In genomic region chr1:84153943-84154342, GRCm38 (mm10) we compare ENCODE assay signal across 9 mouse cellular contexts.
DNase-seq lines count a peak whose midpoint lies in the region; ATAC-seq and TF ChIP-seq lines count a peak whose summit lies in the region.
"Had no signal": no experiment of that assay in that cellular context is flagged by ENCODE, and none has a peak within 500 bp of the region (broad histone marks: within the 10 kb centered on the region; RNA-seq: fewer than 3 reads in every experiment).

No protein-coding gene starts in this region.

- no peak overlapping the region for H3K9ac ChIP-seq in midbrain, embryonic 14.5 days (replicated peaks; ENCODE audit: low read length)
- no peak overlapping the region for H3K9ac ChIP-seq in midbrain, embryonic 15.5 days
- H3K9ac ChIP-seq in intestine, embryonic 15.5 days, result no peak overlapping the region
- H3K9ac ChIP-seq: heart, embryonic 15.5 days had no signal

- peak; percentile 26 for DNase-seq in gastrocnemius, adult 2 months
- no peak for DNase-seq in gastrocnemius, adult 8-10 months (ENCODE audit: low spot score in 2 of 2)
- DNase-seq in midbrain, embryonic 14.5 days, result peak; percentile 37
- DNase-seq in embryo, embryonic 10 days (ENCODE audit: low spot score), result peak; percentile 58
- DNase-seq in right cerebral cortex, postnatal 14 days, result no peak
- DNase-seq in Muller cell, postnatal 12 days (ENCODE audit: inconsistent ontology term), result no peak

- ATAC-seq in midbrain, embryonic 14.5 days (ENCODE audit: low FRiP score, low TSS enrichment), result no peak
- no peak for ATAC-seq in midbrain, embryonic 15.5 days (replicated peaks)
- ATAC-seq in intestine, embryonic 15.5 days, result peak; percentile 53; the same call in 1 of the 2 replicates

- peak; percentile 48 for TF ChIP-seq CTCF in gastrocnemius, adult 2 months (IDR thresholded peaks at IDR 0.05)

- no peaks in the 10 kb centered on the region for H3K9me3 ChIP-seq in midbrain, embryonic 14.5 days (ENCODE audit: control insufficient read depth, low read length)
- H3K9me3 ChIP-seq in midbrain, embryonic 15.5 days, result no peaks in the 10 kb centered on the region
- H3K9me3 ChIP-seq in intestine, embryonic 15.5 days, result no peaks in the 10 kb centered on the region
- H3K9me3 ChIP-seq: heart, embryonic 15.5 days had no signal

- 66% methylated on average over 4 of the region's 4 CpGs for WGBS in midbrain, embryonic 14.5 days
- 66% methylated on average over 4 of the region's 4 CpGs for WGBS in midbrain, embryonic 15.5 days
- 58% methylated on average over 4 of the region's 4 CpGs for WGBS in intestine, embryonic 15.5 days

- no peaks in the 10 kb centered on the region for H3K4me1 ChIP-seq in midbrain, embryonic 14.5 days (ENCODE audit: control insufficient read depth, insufficient read depth, low read length)
- peaks cover 9% of the 10 kb centered on the region; the same call in 1 of the 2 replicates for H3K4me1 ChIP-seq in midbrain, embryonic 15.5 days
- H3K4me1 ChIP-seq in intestine, embryonic 15.5 days (replicated peaks), result no peaks in the 10 kb centered on the region
- H3K4me1 ChIP-seq: heart, embryonic 15.5 days had no signal

- H3K27me3 ChIP-seq in midbrain, embryonic 14.5 days (ENCODE audit: control insufficient read depth, insufficient read depth, low read length), result no peaks in the 10 kb centered on the region
- no peaks in the 10 kb centered on the region for H3K27me3 ChIP-seq in midbrain, embryonic 15.5 days (replicated peaks)
- no peaks in the 10 kb centered on the region for H3K27me3 ChIP-seq in intestine, embryonic 15.5 days (replicated peaks)
- H3K27me3 ChIP-seq: heart, embryonic 15.5 days had no signal

- H3K36me3 ChIP-seq in midbrain, embryonic 14.5 days (ENCODE audit: control insufficient read depth, insufficient read depth, low read length), result no peaks in the 10 kb centered on the region
- H3K36me3 ChIP-seq in midbrain, embryonic 15.5 days (replicated peaks), result no peaks in the 10 kb centered on the region
- H3K36me3 ChIP-seq in intestine, embryonic 15.5 days, result no peaks in the 10 kb centered on the region
- H3K36me3 ChIP-seq: heart, embryonic 15.5 days had no signal

- no peak overlapping the region for H3K4me2 ChIP-seq in midbrain, embryonic 14.5 days (ENCODE audit: low read length)
- H3K4me2 ChIP-seq in midbrain, embryonic 15.5 days, result no peak overlapping the region
- no peak overlapping the region for H3K4me2 ChIP-seq in intestine, embryonic 15.5 days (replicated peaks)
- H3K4me2 ChIP-seq: heart, embryonic 15.5 days had no signal

- intact Hi-C loops in gastrocnemius, adult 2 months (cut with DNase I), result no loop called here

- no peak overlapping the region for H3K27ac ChIP-seq in gastrocnemius, adult 2 months
- H3K27ac ChIP-seq in midbrain, embryonic 14.5 days (replicated peaks; ENCODE audit: low read depth, low read length), result no peak overlapping the region
- H3K27ac ChIP-seq in midbrain, embryonic 15.5 days, result no peak overlapping the region
- H3K27ac ChIP-seq in intestine, embryonic 15.5 days, result no peak overlapping the region
- H3K27ac ChIP-seq: heart, embryonic 15.5 days had no signal

- H3K4me3 ChIP-seq in gastrocnemius, adult 2 months, result no peak overlapping the region
- H3K4me3 ChIP-seq in midbrain, embryonic 14.5 days (replicated peaks; ENCODE audit: low read depth, low read length), result no peak overlapping the region
- no peak overlapping the region for H3K4me3 ChIP-seq in midbrain, embryonic 15.5 days
- no peak overlapping the region for H3K4me3 ChIP-seq in intestine, embryonic 15.5 days (replicated peaks)
- H3K4me3 ChIP-seq: heart, embryonic 15.5 days had no signal

Comparison
In these comparisons a context has a peak if more than half of its experiments do, and no peak if none do; other contexts are left out.
1. DNase-seq: peak in gastrocnemius, adult 2 months (single experiment), midbrain, embryonic 14.5 days (single experiment) and embryo, embryonic 10 days (single experiment); none in gastrocnemius, adult 8-10 months (0 of 2), right cerebral cortex, postnatal 14 days (single experiment) and Muller cell, postnatal 12 days (single experiment).